Mouse (Mus musculus): ENCODE measurements around the gene Syn3. TPM values are rescaled to one million over a fixed set of nuclear protein-coding genes. Genes with fewer than 3 reads are reported as not detected.
A peak's percentile ranks its signal among the peaks of the same experiment; 100 is the strongest.

Gene Syn3
- polyA plus RNA-seq, 1 experiment: 0.75 TPM

DNA sequence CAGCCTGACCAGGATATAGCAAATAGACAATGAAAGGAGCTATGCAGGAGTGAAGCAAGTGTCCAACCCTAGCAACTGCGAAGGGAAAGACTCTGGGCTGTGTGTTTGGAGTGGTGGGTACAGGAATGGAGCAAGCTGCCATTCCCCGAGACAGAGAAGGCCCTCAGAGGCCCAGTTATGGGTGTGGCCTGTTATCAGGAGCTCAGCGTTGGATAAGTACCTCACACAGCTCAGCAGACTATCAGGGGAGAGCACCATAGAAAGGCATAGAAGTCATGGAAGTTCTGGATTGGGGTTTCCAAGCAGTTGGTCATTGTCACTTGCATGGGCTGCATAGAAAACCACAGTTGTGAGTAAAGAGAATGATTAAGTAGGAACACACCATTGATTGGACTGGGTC is 165.8 kb downstream of the Syn3 start:
- H3K36me3 ChIP-seq (ENCODE audit: control insufficient read depth, insufficient read depth, low read length): no peaks in the 10 kb centered on the region
- H3K4me1 ChIP-seq (ENCODE audit: control insufficient read depth, insufficient read depth, insufficient read length, low read length): peaks cover 13% of the 10 kb centered on the region; the same call in 1 of the 2 replicates
- no peak overlapping the region for H3K27ac ChIP-seq (ENCODE audit: insufficient read depth, low read depth, low read length)
- TF ChIP-seq POLR2A (IDR thresholded peaks at IDR 0.05; ENCODE audit: low read depth, low read length) (no peak), CTCF (IDR thresholded peaks at IDR 0.05; ENCODE audit: extremely low read depth, insufficient read length, insufficient replicate concordance, low read depth, low read length) (no peak)
- no peak overlapping the region for H3K4me3 ChIP-seq (ENCODE audit: low read depth, low read length)
- no peaks in the 10 kb centered on the region for H3K27me3 ChIP-seq (ENCODE audit: control insufficient read depth, insufficient read depth, low read length)
- 42% methylated on average over 3 of the region's 3 CpGs for WGBS

DNA sequence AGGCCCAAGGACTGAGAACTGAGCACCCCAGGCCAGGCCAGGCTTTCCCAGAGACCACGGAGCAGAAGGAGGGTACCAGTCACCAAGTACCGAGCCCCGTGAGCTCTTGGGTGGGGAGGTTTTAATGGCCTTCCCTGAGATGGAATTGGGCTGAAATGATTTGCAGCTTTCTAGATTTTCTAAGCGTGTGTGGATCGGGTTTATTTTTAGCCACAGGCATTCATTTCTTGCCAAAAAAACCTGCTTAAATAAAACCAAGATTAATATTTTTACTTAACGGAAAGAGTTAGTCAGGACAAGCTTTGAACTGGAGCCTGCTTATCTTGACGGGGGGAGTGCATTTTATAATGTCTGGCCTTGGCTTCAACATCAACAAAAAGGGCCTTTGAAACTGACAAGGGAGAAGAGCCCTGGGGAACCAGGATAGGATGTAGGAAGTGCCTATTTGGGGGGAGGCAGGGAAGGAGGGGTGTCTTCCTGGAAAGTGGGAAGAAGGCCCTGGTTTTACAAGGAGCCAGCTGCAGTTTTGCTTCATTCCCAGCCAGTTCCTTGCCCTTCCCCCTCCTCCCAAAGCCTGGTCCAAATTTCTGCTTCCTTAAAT is 166.9 kb downstream of the Syn3 start:
- Histone ChIP-seq H3K4me3 (ENCODE audit: low read depth, low read length) (no peak overlapping the region), H3K36me3 (ENCODE audit: control insufficient read depth, insufficient read depth, low read length) (no peaks in the 10 kb centered on the region), H3K4me1 (ENCODE audit: control insufficient read depth, insufficient read depth, insufficient read length, low read length) (peaks cover 13% of the 10 kb centered on the region; the same call in 1 of the 2 replicates), H3K27ac (ENCODE audit: insufficient read depth, low read depth, low read length) (peak overlapping the region; percentile 12; the same call in 1 of the 2 replicates), H3K27me3 (ENCODE audit: control insufficient read depth, insufficient read depth, low read length) (no peaks in the 10 kb centered on the region)
- TF ChIP-seq CTCF (IDR thresholded peaks at IDR 0.05; ENCODE audit: extremely low read depth, insufficient read length, insufficient replicate concordance, low read depth, low read length): no peak
- WGBS: 31% methylated on average over 7 of the region's 7 CpGs

DNA sequence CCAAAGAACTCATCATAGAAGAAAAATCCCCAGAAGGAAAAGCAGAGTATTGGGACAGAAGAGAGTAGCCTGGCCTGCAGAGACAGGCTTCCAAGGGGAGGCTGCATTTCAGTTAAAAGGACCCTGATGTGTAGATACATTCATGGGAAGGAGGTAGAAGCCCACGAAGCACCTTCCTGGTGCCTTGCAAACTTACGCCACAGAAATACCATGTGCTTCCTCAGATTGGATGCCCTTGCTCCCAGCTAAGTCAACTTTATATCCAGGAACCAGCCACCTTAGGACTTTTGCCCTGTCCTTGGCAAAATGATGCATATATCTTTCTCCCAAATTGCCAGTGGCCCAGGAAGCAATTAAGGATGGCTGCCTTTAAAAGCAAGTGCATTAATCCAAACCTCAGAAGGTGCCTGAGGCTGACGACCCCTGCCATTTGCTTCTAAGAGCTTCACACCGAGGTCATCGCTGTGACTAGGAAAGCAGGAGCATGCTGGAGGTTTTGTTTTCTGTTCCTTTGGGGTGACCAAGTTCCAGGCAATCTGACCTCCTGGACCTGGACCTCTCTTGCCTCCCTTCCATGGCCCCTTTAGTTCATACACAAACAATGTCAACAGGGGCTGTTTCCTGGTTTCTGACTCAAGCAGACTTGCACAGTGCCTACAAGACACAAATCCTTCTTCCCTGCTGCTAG is 167.6 kb downstream of the Syn3 start:
- TF ChIP-seq POLR2A (IDR thresholded peaks at IDR 0.05; ENCODE audit: low read depth, low read length): no peak
- no peak for TF ChIP-seq CTCF (IDR thresholded peaks at IDR 0.05; ENCODE audit: extremely low read depth, insufficient read length, insufficient replicate concordance, low read depth, low read length)
- no peaks in the 10 kb centered on the region for H3K36me3 ChIP-seq (ENCODE audit: control insufficient read depth, insufficient read depth, low read length)
- H3K27ac ChIP-seq (ENCODE audit: insufficient read depth, low read depth, low read length): no peak overlapping the region; the same call in 1 of the 2 replicates
- WGBS: 61% methylated on average over 5 of the region's 5 CpGs
- H3K4me1 ChIP-seq (ENCODE audit: control insufficient read depth, insufficient read depth, insufficient read length, low read length): peaks cover 13% of the 10 kb centered on the region; the same call in 1 of the 2 replicates
- no peaks in the 10 kb centered on the region for H3K27me3 ChIP-seq (ENCODE audit: control insufficient read depth, insufficient read depth, low read length)
- no peak overlapping the region for H3K4me3 ChIP-seq (ENCODE audit: low read depth, low read length)

DNA sequence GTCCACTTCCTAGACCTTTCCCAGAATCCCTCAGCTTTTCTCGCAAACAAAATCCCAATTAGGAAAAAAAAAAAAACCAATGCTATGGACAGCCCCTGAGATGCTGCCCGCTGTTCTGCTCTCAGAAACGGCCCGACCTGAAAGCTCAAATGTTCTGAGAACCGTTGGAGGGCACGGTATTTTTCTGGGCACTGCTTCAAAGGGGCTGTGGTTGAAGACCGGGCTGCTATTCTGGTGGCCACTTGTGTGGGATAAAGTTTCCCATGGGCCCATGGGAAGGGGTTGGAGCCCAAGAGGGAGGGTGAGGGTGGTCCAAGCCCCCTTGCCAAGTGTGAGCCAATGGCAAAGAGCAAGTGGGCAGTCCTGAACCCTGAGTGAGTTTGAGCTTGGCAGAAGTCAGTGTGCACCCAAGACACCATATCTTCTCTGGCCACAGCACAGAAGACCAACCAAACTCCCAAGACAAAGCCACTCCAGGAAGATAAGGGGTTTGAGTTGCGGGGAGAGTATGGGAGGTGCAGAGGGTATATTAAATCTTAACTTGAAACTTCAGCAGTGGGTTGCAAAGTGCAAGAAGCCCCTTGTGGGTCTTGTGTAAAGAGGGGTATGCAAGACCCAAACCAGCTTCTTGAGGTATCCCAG is 169.3 kb downstream of the Syn3 start:
- TF ChIP-seq CTCF (IDR thresholded peaks at IDR 0.05; ENCODE audit: extremely low read depth, insufficient read length, insufficient replicate concordance, low read depth, low read length): no peak
- H3K27ac ChIP-seq (ENCODE audit: insufficient read depth, low read depth, low read length): no peak overlapping the region
- 94% methylated on average over 8 of the region's 8 CpGs for WGBS
- no peaks in the 10 kb centered on the region for H3K36me3 ChIP-seq (ENCODE audit: control insufficient read depth, insufficient read depth, low read length)
- no peaks in the 10 kb centered on the region for H3K27me3 ChIP-seq (ENCODE audit: control insufficient read depth, insufficient read depth, low read length)
- H3K4me1 ChIP-seq (ENCODE audit: control insufficient read depth, insufficient read depth, insufficient read length, low read length): peaks cover 13% of the 10 kb centered on the region; the same call in 1 of the 2 replicates
- no peak overlapping the region for H3K4me3 ChIP-seq (ENCODE audit: low read depth, low read length)

DNA sequence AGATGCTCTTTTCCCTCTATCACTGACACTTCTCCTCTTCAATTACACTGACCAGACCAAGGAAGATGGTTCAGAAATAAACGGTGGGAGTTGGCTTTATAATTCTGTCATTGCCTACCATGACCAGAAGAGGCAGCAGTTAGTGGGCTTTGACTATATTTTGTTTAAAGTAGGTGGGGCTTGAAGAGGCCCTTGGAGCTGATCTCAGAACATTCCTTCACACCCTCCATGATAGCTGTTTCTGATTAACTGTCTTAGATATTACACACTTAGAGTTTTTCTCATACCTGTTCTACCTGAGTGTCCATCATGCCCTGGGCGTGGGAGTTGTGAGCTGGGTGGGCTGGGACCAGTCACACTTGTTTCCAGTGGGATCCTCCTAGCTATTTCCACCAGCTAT is 170.0 kb downstream of the Syn3 start:
- H3K27ac ChIP-seq (ENCODE audit: insufficient read depth, low read depth, low read length): no peak overlapping the region
- WGBS: 68% methylated on average over 2 of the region's 2 CpGs
- no peak overlapping the region for H3K4me3 ChIP-seq (ENCODE audit: low read depth, low read length)
- no peaks in the 10 kb centered on the region for H3K27me3 ChIP-seq (ENCODE audit: control insufficient read depth, insufficient read depth, low read length)
- no peaks in the 10 kb centered on the region for H3K36me3 ChIP-seq (ENCODE audit: control insufficient read depth, insufficient read depth, low read length)
- TF ChIP-seq CTCF (IDR thresholded peaks at IDR 0.05; ENCODE audit: extremely low read depth, insufficient read length, insufficient replicate concordance, low read depth, low read length) (no peak), POLR2A (IDR thresholded peaks at IDR 0.05; ENCODE audit: low read depth, low read length) (no peak)
- H3K4me1 ChIP-seq (ENCODE audit: control insufficient read depth, insufficient read depth, insufficient read length, low read length): peaks cover 13% of the 10 kb centered on the region; the same call in 1 of the 2 replicates

DNA sequence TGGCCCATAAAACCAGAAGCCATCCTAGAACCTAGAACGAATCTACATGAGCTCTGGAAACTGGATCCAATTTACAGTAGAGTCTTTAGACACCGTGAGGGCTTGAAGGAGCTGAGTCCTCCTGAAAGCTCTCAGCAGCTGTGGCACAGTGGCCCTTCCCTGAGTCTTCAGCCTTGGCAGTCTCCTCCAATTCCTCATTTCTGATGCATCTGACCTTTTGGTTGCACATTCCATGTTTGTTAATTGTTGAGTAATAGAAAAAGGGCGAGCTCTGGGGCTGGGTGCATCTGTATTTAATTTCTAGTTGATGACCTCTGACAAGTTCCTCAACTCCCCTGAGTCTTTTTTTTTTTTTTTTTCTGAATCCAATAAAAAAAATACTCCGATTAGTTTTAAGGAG is 170.6 kb downstream of the Syn3 start:
- Histone ChIP-seq H3K4me3 (ENCODE audit: low read depth, low read length) (no peak overlapping the region), H3K36me3 (ENCODE audit: control insufficient read depth, insufficient read depth, low read length) (no peaks in the 10 kb centered on the region), H3K4me1 (ENCODE audit: control insufficient read depth, insufficient read depth, insufficient read length, low read length) (peaks cover 13% of the 10 kb centered on the region; the same call in 1 of the 2 replicates), H3K27me3 (ENCODE audit: control insufficient read depth, insufficient read depth, low read length) (no peaks in the 10 kb centered on the region), H3K27ac (ENCODE audit: insufficient read depth, low read depth, low read length) (no peak overlapping the region)
- TF ChIP-seq POLR2A (IDR thresholded peaks at IDR 0.05; ENCODE audit: low read depth, low read length) (no peak), CTCF (IDR thresholded peaks at IDR 0.05; ENCODE audit: extremely low read depth, insufficient read length, insufficient replicate concordance, low read depth, low read length) (no peak)
- WGBS: 86% methylated on average over 4 of the region's 4 CpGs

DNA sequence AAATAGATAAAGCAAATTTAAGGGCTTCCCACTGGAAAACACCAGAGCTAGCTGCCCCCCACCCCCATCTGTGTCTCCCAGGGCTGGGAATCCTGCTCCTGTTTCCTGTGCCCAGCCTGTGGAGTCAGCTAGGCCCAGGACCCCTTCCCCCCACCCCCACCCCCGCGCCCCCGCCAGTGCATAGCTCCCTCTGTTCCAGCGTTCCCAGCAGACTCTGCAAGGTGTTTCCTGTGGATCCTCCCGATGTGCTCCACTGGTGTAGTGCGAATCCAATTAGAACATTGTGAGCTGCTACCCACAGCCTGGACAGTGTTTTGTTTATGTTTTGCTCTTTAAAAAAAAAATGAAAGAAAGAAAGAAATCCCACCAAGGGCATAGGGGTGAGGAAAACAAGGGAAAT is 173.4 kb downstream of the Syn3 start:
- Histone ChIP-seq H3K36me3 (ENCODE audit: control insufficient read depth, insufficient read depth, low read length) (no peaks in the 10 kb centered on the region), H3K27me3 (ENCODE audit: control insufficient read depth, insufficient read depth, low read length) (no peaks in the 10 kb centered on the region), H3K4me1 (ENCODE audit: control insufficient read depth, insufficient read depth, insufficient read length, low read length) (no peaks in the 10 kb centered on the region), H3K27ac (ENCODE audit: insufficient read depth, low read depth, low read length) (no peak overlapping the region), H3K4me3 (ENCODE audit: low read depth, low read length) (no peak overlapping the region)
- WGBS: 73% methylated on average over 6 of the region's 6 CpGs
- TF ChIP-seq CTCF (IDR thresholded peaks at IDR 0.05; ENCODE audit: extremely low read depth, insufficient read length, insufficient replicate concordance, low read depth, low read length) (no peak), POLR2A (IDR thresholded peaks at IDR 0.05; ENCODE audit: low read depth, low read length) (no peak)

All from small intestine, adult 2 months (tissue).